Mouse (Mus musculus): Measurements from ENCODE around the gene Afg1l.

Afg1l gene

DNA sequence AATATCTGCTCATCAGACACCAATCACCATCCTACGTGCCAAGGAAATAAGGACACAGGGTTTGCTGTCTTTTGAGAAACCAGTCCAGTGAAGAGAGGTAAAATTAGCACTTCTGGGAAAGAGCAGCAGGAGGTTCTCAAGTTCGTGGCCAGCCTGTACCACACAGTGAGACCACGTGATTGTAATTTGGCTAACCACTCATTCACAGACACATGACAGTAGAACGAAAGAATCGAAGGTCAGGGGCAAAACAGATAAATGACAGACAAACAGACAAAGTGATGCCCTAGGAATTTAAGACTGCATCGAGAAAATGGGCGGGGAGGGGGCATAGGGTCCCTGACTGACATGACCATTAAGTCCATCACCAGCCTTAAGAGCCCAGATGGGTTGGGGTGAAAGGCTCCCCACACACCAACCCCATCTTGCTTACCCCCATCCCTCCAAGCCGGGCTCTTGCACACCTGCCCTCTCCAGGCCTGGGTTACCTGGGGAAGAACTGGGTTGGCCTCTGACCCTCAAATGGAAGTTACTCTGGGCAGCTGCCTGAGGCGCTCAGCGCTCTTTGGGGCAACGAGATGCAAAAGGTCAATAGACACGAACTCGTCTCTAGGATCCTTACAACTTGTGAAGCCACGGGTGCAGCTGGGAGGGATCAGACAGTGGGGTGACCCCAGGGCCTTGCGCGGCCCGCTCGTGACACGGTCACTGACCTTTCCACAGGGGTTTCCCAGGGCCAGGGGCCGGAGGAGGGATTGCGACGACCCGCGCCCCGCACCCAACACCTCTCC lies 620 bp downstream of the Afg1l start:
- no peak for DNase-seq (ENCODE audit: low read depth, low spot score)

- DNase-seq (ENCODE audit: low read depth, low spot score), result peak; percentile 77
Measured at GRCm38 (mm10) chr10:42476774-42477475, 1.4 kb downstream of the Afg1l start.

- peak; percentile 76 for DNase-seq (ENCODE audit: low read depth, low spot score)
Measured at GRCm38 (mm10) chr10:42474946-42475514, 3.3 kb downstream of the Afg1l start.

GRCm38 (mm10) chr10:42464805-42465204 lies 13.6 kb downstream of the Afg1l start:
- DNase-seq (ENCODE audit: low read depth, low spot score), result peak; percentile 93

- peak; percentile 83 for DNase-seq (ENCODE audit: low read depth, low spot score)
Measured at GRCm38 (mm10) chr10:42464224-42464623, 14.1 kb downstream of the Afg1l start.

- DNase-seq (ENCODE audit: low read depth, low spot score), result no peak
Measured at GRCm38 (mm10) chr10:42457557-42458191, 20.7 kb downstream of the Afg1l start.

DNA sequence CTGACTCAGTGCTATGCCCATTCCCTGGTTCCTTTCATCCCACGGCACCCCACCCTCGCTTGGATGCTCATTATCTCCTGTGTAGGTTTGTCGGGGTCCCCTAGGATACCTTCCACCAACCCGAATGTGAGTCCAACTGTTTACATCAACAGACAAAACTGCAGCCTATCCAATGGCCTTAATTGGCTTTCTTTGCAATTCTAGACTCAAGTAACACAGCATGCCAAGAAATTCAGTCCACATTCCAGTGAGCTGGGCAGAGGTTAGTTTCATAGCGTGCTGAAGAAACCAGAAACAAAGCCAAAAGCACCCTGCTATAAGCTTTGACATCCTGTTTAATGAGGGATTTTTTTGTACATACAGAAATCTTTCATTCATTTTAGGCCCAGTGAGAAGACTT lies 22.4 kb downstream of the Afg1l start:
- no peak for DNase-seq (ENCODE audit: low read depth, low spot score)

DNA sequence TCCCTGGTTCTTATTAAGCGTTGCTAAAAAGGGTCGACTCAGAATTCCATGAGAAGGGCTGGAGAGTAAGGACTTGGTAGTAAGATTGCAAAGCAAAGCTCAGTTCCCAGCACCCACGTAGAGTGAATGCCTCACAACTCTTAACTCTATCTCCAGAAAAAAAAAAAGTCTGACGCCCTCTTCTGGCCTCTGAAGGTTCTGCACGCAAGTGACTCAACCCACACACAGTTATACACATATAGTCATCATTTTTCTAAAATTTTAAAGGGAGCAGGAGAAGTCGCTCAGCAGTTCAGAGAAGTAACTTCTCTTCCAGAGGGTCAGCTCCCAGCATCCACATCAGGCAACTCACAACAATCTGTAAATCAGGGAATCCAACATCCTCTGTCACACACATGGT lies 23.7 kb downstream of the Afg1l start:
- DNase-seq (ENCODE audit: low read depth, low spot score), result peak; percentile 57

GRCm38 (mm10) chr10:42454266-42454665 lies 24.1 kb downstream of the Afg1l start:
- DNase-seq (ENCODE audit: low read depth, low spot score), result no peak

GRCm38 (mm10) chr10:42449672-42450071 lies 28.7 kb downstream of the Afg1l start:
- no peak for DNase-seq (ENCODE audit: low read depth, low spot score)

DNA sequence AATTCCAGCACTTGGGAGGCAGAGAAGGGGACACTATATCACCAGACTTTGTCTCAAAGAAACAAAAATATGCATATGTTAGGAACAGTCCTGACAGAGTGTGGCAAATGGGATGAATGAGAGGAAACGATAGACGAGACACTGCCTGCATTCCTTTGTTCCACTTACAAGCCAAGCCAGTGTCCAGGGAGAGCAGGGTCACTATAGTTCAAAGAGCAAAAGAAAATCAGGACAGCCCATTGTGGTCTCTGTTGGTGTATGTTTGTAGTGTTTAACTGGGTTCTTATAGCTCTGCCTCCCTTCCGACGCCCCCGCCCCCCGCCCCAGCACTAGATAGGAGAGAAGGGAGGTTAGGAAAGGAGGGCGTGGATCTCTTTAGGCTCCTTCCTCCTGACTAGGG lies 30.0 kb downstream of the Afg1l start:
- DNase-seq (ENCODE audit: low read depth, low spot score), result no peak

- DNase-seq (ENCODE audit: low read depth, low spot score), result no peak
Measured at GRCm38 (mm10) chr10:42446145-42446544, 32.2 kb downstream of the Afg1l start.

DNA sequence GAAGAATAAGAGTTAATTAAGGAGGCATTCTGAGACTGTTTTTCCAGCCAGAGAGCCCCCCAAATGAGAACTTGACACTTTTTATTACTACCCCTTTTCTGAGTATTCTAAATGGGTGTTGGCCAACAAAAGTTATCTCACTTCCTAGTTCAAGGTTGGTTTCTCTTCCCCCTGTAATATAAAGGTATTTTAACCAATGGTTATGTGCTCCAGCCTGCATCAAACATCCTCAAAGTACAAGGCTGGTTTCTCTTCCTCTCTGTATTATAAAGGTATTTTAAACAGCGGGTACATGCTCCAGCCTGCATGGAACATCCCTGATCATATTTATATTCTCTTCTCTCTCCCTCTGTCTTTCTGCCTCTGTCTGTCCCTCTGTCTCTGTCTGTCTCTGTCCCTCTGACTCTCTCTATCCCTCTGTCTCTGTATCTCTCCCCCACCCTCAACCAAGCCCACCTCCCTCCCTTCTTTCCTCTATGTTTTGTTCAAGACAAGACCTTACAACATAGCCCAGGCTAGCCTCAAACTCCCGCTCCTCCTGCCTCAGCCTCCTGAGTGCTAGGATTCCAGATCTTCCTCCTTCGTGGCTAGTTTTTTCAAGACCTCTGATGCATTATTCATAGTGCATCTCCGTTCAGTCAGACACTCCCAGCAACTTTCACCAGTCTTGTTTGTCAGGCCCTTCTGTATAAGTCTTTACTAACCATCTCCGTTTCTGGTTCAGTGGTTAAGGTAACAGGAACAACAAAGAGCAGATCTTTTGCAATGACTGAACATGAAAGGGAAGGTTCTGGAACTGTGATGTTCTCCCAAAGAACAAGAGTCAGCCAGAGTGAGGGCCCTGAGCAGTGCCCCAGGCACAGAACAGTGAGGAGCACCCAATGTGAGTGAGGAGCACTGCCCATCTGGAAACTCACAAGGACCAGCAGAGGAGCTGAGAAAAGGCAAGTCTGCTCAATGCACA lies 41.2 kb downstream of the Afg1l start:
- no peak for DNase-seq (ENCODE audit: low read depth, low spot score)

DNA sequence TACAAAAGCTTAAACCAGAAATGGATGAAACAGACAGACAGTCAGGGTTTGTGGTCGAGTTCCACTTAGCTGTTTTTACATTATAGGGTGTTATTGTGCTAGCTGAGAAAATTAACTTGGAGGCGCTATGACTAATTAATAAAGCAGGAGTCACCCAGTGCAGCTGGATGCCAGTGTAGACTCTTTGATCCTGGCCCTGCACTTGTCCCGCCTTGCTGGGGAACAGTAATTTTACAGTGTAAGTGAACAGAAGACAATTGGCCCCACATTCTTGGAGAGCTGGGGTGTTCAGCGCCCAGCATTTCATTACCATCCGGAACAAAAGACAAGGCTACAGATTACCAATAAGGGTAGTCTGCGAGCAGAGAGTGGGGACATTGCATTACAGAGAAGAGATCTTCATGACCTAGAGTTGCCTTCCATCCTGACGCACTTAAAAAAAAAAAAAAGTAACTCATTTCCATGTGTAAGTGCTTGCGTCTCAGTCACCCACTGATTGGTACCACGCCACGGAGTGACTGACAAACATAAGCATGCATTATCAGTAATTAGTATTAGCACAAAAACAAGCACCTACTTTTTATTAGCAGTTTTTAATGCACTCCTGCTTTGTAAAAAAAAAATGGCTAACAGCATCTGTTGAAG lies 60.7 kb downstream of the Afg1l start:
- no peak for DNase-seq (ENCODE audit: low read depth, low spot score)

DNA sequence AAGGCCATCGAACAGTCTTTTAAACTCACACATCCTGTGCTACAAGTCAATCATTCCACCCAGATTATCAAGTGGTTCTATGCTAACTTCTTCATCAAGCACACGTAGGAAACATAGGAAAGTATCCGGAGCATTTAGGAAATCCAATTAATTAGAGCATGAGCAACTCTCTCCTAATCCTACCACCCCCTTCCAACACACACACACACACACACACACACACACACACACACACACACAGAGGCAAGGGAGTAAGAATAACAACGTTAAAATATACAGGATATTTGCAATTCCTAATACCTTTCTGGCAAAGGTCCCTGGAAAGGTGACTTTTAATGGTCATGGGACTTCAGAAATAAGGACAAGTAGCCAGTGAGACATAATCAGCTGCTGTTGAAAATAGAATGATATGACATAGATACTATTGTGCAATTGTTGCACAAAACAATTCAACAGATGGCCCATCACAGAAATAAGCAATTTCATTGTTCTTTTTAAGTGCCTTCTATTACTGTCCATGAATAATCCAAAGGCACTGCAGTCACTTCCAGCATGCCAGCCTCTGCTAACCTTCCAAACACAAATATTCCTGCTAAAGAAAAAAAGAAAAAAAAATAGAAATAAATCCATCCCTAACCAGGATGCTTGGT lies 62.4 kb downstream of the Afg1l start:
- peak; percentile 43 for DNase-seq (ENCODE audit: low read depth, low spot score)

GRCm38 (mm10) chr10:42410748-42411537 lies 67.4 kb downstream of the Afg1l start:
- DNase-seq (ENCODE audit: low read depth, low spot score), result no peak

GRCm38 (mm10) chr10:42390436-42390835 lies 87.9 kb downstream of the Afg1l start:
- peak; percentile 63 for DNase-seq (ENCODE audit: low read depth, low spot score)

GRCm38 (mm10) chr10:42388181-42388580 lies 90.2 kb downstream of the Afg1l start:
- DNase-seq (ENCODE audit: low read depth, low spot score), result no peak

GRCm38 (mm10) chr10:42384946-42385644 lies 93.3 kb downstream of the Afg1l start:
- no peak for DNase-seq (ENCODE audit: low read depth, low spot score)

All from ZHBTc4 (cell line).